Comparison of ENCODE assay signal across 15 mouse cellular contexts in genomic region chr5:93100906-93101305, GRCm38 (mm10). TPM values are rescaled to one million over a fixed set of nuclear protein-coding genes. Genes with fewer than 3 reads are reported as not detected.
A peak's percentile ranks its signal among the peaks of the same experiment; 100 is the strongest.
DNase-seq lines count a peak whose midpoint lies in the region; ATAC-seq and TF ChIP-seq lines count a peak whose summit lies in the region.
"Had no signal": no experiment of that assay in that cellular context is flagged by ENCODE, and none has a peak within 500 bp of the region (broad histone marks: within the 10 kb centered on the region; RNA-seq: fewer than 3 reads in every experiment).

No protein-coding gene starts in this region.

- H3K4me1 ChIP-seq in heart, embryonic 13.5 days, result peaks cover 64% of the 10 kb centered on the region
- peaks cover 14% of the 10 kb centered on the region; the same call in 1 of the 2 replicates for H3K4me1 ChIP-seq in lung, embryonic 14.5 days (ENCODE audit: insufficient read depth)
- peaks cover 39% of the 10 kb centered on the region for H3K4me1 ChIP-seq in intestine, embryonic 16.5 days (ENCODE audit: control insufficient read depth, insufficient read depth, low read length)
- peaks cover 34% of the 10 kb centered on the region for H3K4me1 ChIP-seq in forebrain, embryonic 13.5 days

- H3K27me3 ChIP-seq in heart, embryonic 13.5 days (replicated peaks), result no peaks in the 10 kb centered on the region
- H3K27me3 ChIP-seq in lung, embryonic 14.5 days (ENCODE audit: insufficient read depth, low read length), result no peaks in the 10 kb centered on the region
- no peaks in the 10 kb centered on the region for H3K27me3 ChIP-seq in intestine, embryonic 16.5 days (replicated peaks; ENCODE audit: control insufficient read depth, insufficient read depth, low read length)
- no peaks in the 10 kb centered on the region for H3K27me3 ChIP-seq in forebrain, embryonic 13.5 days
- H3K27me3 ChIP-seq: embryonic facial prominence, embryonic 13.5 days; liver, embryonic 12.5 days had no signal

- H3K27ac ChIP-seq in heart, embryonic 13.5 days (replicated peaks), result peak overlapping the region; percentile 50; the same call in 1 of the 2 replicates
- H3K27ac ChIP-seq in lung, embryonic 14.5 days (ENCODE audit: low read depth), result peak overlapping the region; percentile 72; the same call in 1 of the 2 replicates
- peak overlapping the region; percentile 55 for H3K27ac ChIP-seq in intestine, embryonic 16.5 days (ENCODE audit: low read length)
- H3K27ac ChIP-seq in forebrain, embryonic 13.5 days, result no peak overlapping the region
- H3K27ac ChIP-seq: hindbrain, embryonic 14.5 days; liver, embryonic 12.5 days had no signal

- intact Hi-C loops in heart, postnatal 25 days (cut with DNase I), result no loop called here

- no peaks in the 10 kb centered on the region for H3K9me3 ChIP-seq in heart, embryonic 13.5 days
- no peaks in the 10 kb centered on the region for H3K9me3 ChIP-seq in lung, embryonic 14.5 days (ENCODE audit: low read depth, low read length)
- no peaks in the 10 kb centered on the region for H3K9me3 ChIP-seq in intestine, embryonic 16.5 days (ENCODE audit: control insufficient read depth, low read length)
- no peaks in the 10 kb centered on the region for H3K9me3 ChIP-seq in forebrain, embryonic 13.5 days (replicated peaks)
- H3K9me3 ChIP-seq: embryonic facial prominence, embryonic 13.5 days; liver, embryonic 12.5 days had no signal

- peaks cover 9% of the 10 kb centered on the region; the same call in 1 of the 2 replicates for H3K36me3 ChIP-seq in heart, embryonic 13.5 days
- H3K36me3 ChIP-seq in lung, embryonic 14.5 days (ENCODE audit: insufficient read depth), result peaks cover 3% of the 10 kb centered on the region; the same call in 1 of the 2 replicates
- no peaks in the 10 kb centered on the region; the same call in 1 of the 2 replicates for H3K36me3 ChIP-seq in intestine, embryonic 16.5 days (ENCODE audit: control insufficient read depth, insufficient read depth, low read length)
- peaks cover 19% of the 10 kb centered on the region for H3K36me3 ChIP-seq in forebrain, embryonic 13.5 days (ENCODE audit: poor library complexity, severe bottlenecking)

- TF ChIP-seq CTCF in lung, embryonic 14.5 days (IDR thresholded peaks at IDR 0.05; ENCODE audit: low read depth), result no peak

- H3K9ac ChIP-seq in heart, embryonic 13.5 days, result no peak overlapping the region
- H3K9ac ChIP-seq in lung, embryonic 14.5 days, result no peak overlapping the region
- no peak overlapping the region for H3K9ac ChIP-seq in intestine, embryonic 16.5 days (ENCODE audit: low read depth, low read length)
- H3K9ac ChIP-seq in forebrain, embryonic 13.5 days, result no peak overlapping the region
- H3K9ac ChIP-seq: embryonic facial prominence, embryonic 13.5 days; hindbrain, embryonic 14.5 days; liver, embryonic 12.5 days had no signal

- WGBS in heart, embryonic 13.5 days, result 71% methylated on average over 4 of the region's 4 CpGs
- WGBS in lung, embryonic 14.5 days, result 79% methylated on average over 4 of the region's 4 CpGs
- WGBS in intestine, embryonic 16.5 days, result 75% methylated on average over 4 of the region's 4 CpGs
- 86% methylated on average over 4 of the region's 4 CpGs for WGBS in forebrain, embryonic 13.5 days

- ATAC-seq in heart, embryonic 13.5 days (ENCODE audit: extremely low read depth, insufficient number of reproducible peaks, low FRiP score, low TSS enrichment), result no peak
- peak; percentile 32; the same call in 1 of the 2 replicates for ATAC-seq in lung, embryonic 14.5 days (ENCODE audit: insufficient read depth)
- no peak for ATAC-seq in intestine, embryonic 16.5 days
- ATAC-seq in forebrain, embryonic 13.5 days, result no peak
- ATAC-seq: CD4-positive, CD25-positive, alpha-beta regulatory T cell, adult 4 months; forebrain, embryonic 14.5 days; liver, embryonic 12.5 days had no signal

- no peak overlapping the region for H3K4me3 ChIP-seq in heart, embryonic 13.5 days
- H3K4me3 ChIP-seq in lung, embryonic 14.5 days (ENCODE audit: low read depth, low read length), result no peak overlapping the region
- no peak overlapping the region for H3K4me3 ChIP-seq in intestine, embryonic 16.5 days (ENCODE audit: low read length)
- H3K4me3 ChIP-seq in forebrain, embryonic 13.5 days, result no peak overlapping the region
- H3K4me3 ChIP-seq: embryonic facial prominence, embryonic 13.5 days; liver, embryonic 12.5 days had no signal

- H3K4me2 ChIP-seq in heart, embryonic 13.5 days, result no peak overlapping the region; the same call in 1 of the 2 replicates
- peak overlapping the region; percentile 27 for H3K4me2 ChIP-seq in lung, embryonic 14.5 days
- H3K4me2 ChIP-seq in intestine, embryonic 16.5 days (ENCODE audit: low read depth, low read length), result no peak overlapping the region
- no peak overlapping the region for H3K4me2 ChIP-seq in forebrain, embryonic 13.5 days
- H3K4me2 ChIP-seq: embryonic facial prominence, embryonic 13.5 days; hindbrain, embryonic 14.5 days; liver, embryonic 12.5 days had no signal

- DNase-seq in heart, postnatal 25 days (ENCODE audit: low spot score), result no peak
- DNase-seq in lung, embryonic 14.5 days, result no peak
- no peak for DNase-seq in lung, adult 18-20 months
- DNase-seq in Muller cell, postnatal 12 days (ENCODE audit: inconsistent ontology term), result peak; percentile 42
- DNase-seq: cerebellum, postnatal 25 days had no signal

RNA-seq across cellular contexts. Expression of gene Sept11, which starts 7.7 kb away (rescaled TPM):
- 82.0 and 82.4 TPM in 2 replicates for polyA plus RNA-seq in heart, embryonic 13.5 days (2015; fragmentation: Nextera tagmentation; extraction: Ambion mirVana)
- total RNA-seq in heart, postnatal 25 days (2021), result 10 to 100 TPM; 35.0 to 35.2 TPM
- 184 and 186 TPM in 2 replicates for polyA plus RNA-seq in lung, embryonic 14.5 days (2014; fragmentation: Nextera tagmentation; extraction: Ambion mirVana)
- polyA plus RNA-seq in intestine, embryonic 16.5 days (2015; fragmentation: Nextera tagmentation; extraction: Ambion mirVana), result 115 and 116 TPM in 2 replicates
- polyA plus RNA-seq in forebrain, embryonic 13.5 days (2015; fragmentation: Nextera tagmentation; extraction: Ambion mirVana), result 201 and 207 TPM in 2 replicates

RNA-seq across cellular contexts. Expression of gene Sowahb, which starts 56.1 kb away (rescaled TPM):
- 0.08 TPM in 1 of 2 replicates, not detected in the other for polyA plus RNA-seq in heart, embryonic 13.5 days (2015; fragmentation: Nextera tagmentation; extraction: Ambion mirVana)
- not detected for total RNA-seq in heart, postnatal 25 days (2021)
- polyA plus RNA-seq in lung, embryonic 14.5 days (2014; fragmentation: Nextera tagmentation; extraction: Ambion mirVana), result 1.8 and 2.0 TPM in 2 replicates
- 5.2 and 7.6 TPM in 2 replicates for polyA plus RNA-seq in intestine, embryonic 16.5 days (2015; fragmentation: Nextera tagmentation; extraction: Ambion mirVana)
- polyA plus RNA-seq in forebrain, embryonic 13.5 days (2015; fragmentation: Nextera tagmentation; extraction: Ambion mirVana), result not detected in 2 replicates
- total RNA-seq: gastrocnemius, postnatal 14 days; megakaryocyte, adult 5-6 weeks had no signal
- polyA plus RNA-seq: CD4-positive, CD25-positive, alpha-beta regulatory T cell, adult 4 months; hindbrain, embryonic 14.5 days had no signal
